Mouse (Mus musculus): ENCODE measurements around the gene Bank1.

DNA sequence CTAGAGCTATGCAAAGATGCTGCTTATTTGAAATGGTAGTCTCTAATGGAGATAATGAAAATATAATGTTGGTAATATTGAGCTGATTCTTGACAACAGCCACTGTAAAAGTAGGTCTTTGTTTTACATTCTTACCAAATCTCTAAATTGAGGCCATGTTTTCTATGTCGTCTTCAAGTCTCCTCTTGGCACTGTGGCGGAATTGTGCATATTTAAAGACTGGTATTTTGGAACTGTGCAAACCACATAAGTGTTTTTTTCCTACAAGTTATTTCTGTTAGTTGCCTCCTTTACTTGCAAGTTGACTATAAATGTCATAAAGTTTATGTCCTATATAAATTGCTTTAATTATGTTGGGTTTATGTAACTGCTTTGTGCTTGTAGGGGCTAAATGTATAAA is 280.5 kb downstream of the Bank1 start:
- TF ChIP-seq CTCF (IDR thresholded peaks at IDR 0.05; ENCODE audit: low read depth, low read length): no peak
- no peak for TF ChIP-seq GATA2 (IDR thresholded peaks at IDR 0.05; ENCODE audit: borderline replicate concordance, low read depth, low read length)
- no peak for TF ChIP-seq TAL1 (conservative IDR thresholded peaks at IDR 0.05; ENCODE audit: low read depth, low read length)
